Mouse (Mus musculus): ENCODE results near the gene Cdk14. TPM values are rescaled to one million over a fixed set of nuclear protein-coding genes. Genes with fewer than 3 reads are reported as not detected.

Cdk14 gene
- polyA plus RNA-seq, 1 experiment from 2014 or later: 37.8 TPM

DNA sequence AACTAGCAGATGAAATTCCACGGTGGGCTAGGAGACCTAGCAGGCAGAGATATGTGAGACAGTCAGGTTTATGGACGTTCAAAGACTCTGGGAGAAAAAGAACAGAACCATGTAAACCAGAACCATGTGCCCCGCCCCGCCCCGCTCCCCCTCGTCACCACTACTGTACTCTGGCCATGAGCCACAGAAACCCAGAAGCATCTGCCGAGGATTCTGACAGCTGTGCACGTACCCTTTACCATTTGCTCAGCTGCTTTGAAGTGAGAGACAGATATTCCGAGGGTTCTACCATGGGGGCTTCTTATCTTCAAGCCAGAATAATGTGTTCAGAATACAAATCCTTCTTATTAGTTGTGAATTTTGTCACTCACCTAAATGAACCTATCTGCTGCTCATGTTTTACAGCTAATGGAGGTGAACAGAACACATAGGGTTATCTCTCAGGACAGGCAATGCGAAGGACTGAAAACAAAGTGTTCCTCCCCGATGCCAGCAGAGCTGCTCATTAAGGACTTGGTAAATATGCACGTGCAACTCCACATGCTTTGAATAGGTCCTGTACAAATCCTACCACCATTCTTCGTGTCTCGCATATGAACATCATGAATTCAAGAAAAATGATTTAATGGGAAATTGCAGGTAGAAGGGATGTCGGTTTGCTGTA, 412.5 kb downstream of the Cdk14 start:
- WGBS: 78% methylated on average over 15 of the region's 15 CpGs
- no peak for TF ChIP-seq CTCF (IDR thresholded peaks at IDR 0.05; ENCODE audit: low read depth)
- ATAC-seq (ENCODE audit: insufficient read depth) (no peak), DNase-seq (no peak)
- H3K4me2 ChIP-seq: no peak overlapping the region
- no peaks in the 10 kb centered on the region for H3K27me3 ChIP-seq (ENCODE audit: insufficient read depth, low read length)
- no peak overlapping the region for H3K4me3 ChIP-seq (ENCODE audit: low read depth, low read length)
- H3K9ac ChIP-seq: no peak overlapping the region
- H3K27ac ChIP-seq (ENCODE audit: low read depth): no peak overlapping the region
- H3K36me3 ChIP-seq (ENCODE audit: insufficient read depth): no peaks in the 10 kb centered on the region
- H3K9me3 ChIP-seq (ENCODE audit: low read depth, low read length): no peaks in the 10 kb centered on the region
- H3K4me1 ChIP-seq (ENCODE audit: insufficient read depth): no peaks in the 10 kb centered on the region

DNA sequence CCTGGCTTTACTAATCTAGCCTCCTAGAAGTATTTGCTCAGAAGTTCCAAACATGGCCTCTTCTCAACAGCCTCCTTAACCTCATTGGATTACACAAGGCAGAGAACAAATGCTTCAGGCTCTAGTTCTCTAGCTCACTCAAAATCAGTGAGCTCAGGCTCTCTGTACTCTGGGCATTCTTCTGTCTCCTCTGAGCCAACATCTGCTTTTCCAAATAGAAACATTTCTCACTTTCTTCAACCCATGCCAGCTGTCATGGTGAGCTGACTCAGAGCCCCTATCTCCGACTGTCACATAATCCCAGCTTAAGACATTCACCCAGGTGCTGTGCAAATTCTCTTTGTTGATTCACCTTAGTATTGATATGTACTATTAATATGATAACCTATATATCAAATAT, 414.5 kb downstream of the Cdk14 start:
- DNase-seq (no peak), ATAC-seq (ENCODE audit: insufficient read depth) (no peak)
- Histone ChIP-seq H3K4me3 (ENCODE audit: low read depth, low read length) (no peak overlapping the region), H3K4me1 (ENCODE audit: insufficient read depth) (no peaks in the 10 kb centered on the region), H3K9ac (no peak overlapping the region), H3K9me3 (ENCODE audit: low read depth, low read length) (no peaks in the 10 kb centered on the region), H3K27ac (ENCODE audit: low read depth) (no peak overlapping the region), H3K36me3 (ENCODE audit: insufficient read depth) (no peaks in the 10 kb centered on the region), H3K27me3 (ENCODE audit: insufficient read depth, low read length) (no peaks in the 10 kb centered on the region), H3K4me2 (no peak overlapping the region)
- TF ChIP-seq CTCF (IDR thresholded peaks at IDR 0.05; ENCODE audit: low read depth): no peak
- WGBS: 76% methylated on average over 1 of the region's 1 CpGs

DNA sequence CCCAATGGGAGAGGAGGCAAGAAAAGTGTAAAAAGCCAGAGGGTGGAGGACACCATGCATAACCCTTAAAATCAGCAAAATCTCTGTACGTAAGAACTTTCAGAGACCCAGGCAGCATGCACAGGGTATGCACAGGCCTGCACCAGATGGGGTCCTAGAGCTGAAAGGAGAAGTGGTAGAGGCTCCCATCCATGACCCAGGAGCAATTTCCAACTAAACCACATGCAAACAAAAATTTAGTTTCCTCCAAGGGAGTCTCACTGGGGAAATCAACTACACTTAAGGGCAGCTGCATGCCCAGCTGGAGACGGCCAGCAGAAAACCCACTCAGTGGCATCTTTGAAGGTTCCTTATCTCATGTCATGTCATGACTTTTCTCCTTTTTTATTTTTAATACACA, 415.4 kb downstream of the Cdk14 start:
- 88% methylated on average over 2 of the region's 2 CpGs for WGBS
- no peaks in the 10 kb centered on the region for H3K4me1 ChIP-seq (ENCODE audit: insufficient read depth)

DNA sequence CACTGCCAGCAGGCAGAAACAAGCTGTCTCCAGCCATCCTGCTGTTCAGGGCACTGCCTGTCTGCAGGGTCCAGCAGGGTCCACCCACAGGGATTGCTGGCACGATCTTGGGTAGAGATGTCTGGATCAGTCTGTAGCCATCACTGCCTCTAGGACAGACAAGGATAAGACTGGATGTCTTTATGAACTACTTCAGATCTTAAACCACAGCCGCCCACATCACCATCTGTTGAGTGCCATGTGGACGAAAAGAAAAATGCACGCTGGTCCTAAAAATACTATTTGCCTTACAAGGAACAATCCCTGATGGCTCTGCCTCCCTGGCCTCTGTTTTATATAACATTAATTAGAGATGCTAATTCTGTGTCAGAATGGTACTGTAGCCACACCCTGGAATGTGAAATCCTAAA, 426.9 kb downstream of the Cdk14 start:
- H3K27me3 ChIP-seq (ENCODE audit: insufficient read depth, low read length): no peaks in the 10 kb centered on the region
- no peaks in the 10 kb centered on the region for H3K4me1 ChIP-seq (ENCODE audit: insufficient read depth)
- DNase-seq (no peak), ATAC-seq (ENCODE audit: insufficient read depth) (no peak)
- H3K9me3 ChIP-seq (ENCODE audit: low read depth, low read length): no peaks in the 10 kb centered on the region
- no peak overlapping the region for H3K27ac ChIP-seq (ENCODE audit: low read depth)
- no peak overlapping the region for H3K4me3 ChIP-seq (ENCODE audit: low read depth, low read length)
- no peak overlapping the region for H3K4me2 ChIP-seq
- no peaks in the 10 kb centered on the region for H3K36me3 ChIP-seq (ENCODE audit: insufficient read depth)
- WGBS: 84% methylated on average over 4 of the region's 4 CpGs
- no peak for TF ChIP-seq CTCF (IDR thresholded peaks at IDR 0.05; ENCODE audit: low read depth)
- H3K9ac ChIP-seq: no peak overlapping the region

More for the DNA sequence above, 415.4 kb downstream of the Cdk14 start:
- no peak overlapping the region for H3K27ac ChIP-seq (ENCODE audit: low read depth)
- no peaks in the 10 kb centered on the region for H3K36me3 ChIP-seq (ENCODE audit: insufficient read depth)
- no peak overlapping the region for H3K4me3 ChIP-seq (ENCODE audit: low read depth, low read length)
- DNase-seq (no peak), ATAC-seq (ENCODE audit: insufficient read depth) (no peak)
- H3K27me3 ChIP-seq (ENCODE audit: insufficient read depth, low read length): no peaks in the 10 kb centered on the region
- H3K9ac ChIP-seq: no peak overlapping the region
- H3K4me2 ChIP-seq: no peak overlapping the region
- TF ChIP-seq CTCF (IDR thresholded peaks at IDR 0.05; ENCODE audit: low read depth): no peak
- H3K9me3 ChIP-seq (ENCODE audit: low read depth, low read length): no peaks in the 10 kb centered on the region

GRCm38 (mm10) chr5:4991023-4991422, 429.1 kb downstream of the Cdk14 start:
- WGBS: 65% methylated on average over 2 of the region's 2 CpGs

GRCm38 (mm10) chr5:4990237-4990636, 429.9 kb downstream of the Cdk14 start:
- H3K27me3 ChIP-seq (ENCODE audit: insufficient read depth, low read length): no peaks in the 10 kb centered on the region

More at GRCm38 (mm10) chr5:4991023-4991422, 429.1 kb downstream of the Cdk14 start:
- H3K4me1 ChIP-seq (ENCODE audit: insufficient read depth): no peaks in the 10 kb centered on the region
- H3K4me3 ChIP-seq (ENCODE audit: low read depth, low read length): no peak overlapping the region
- no peak overlapping the region for H3K27ac ChIP-seq (ENCODE audit: low read depth)
- no peaks in the 10 kb centered on the region for H3K9me3 ChIP-seq (ENCODE audit: low read depth, low read length)
- no peaks in the 10 kb centered on the region for H3K36me3 ChIP-seq (ENCODE audit: insufficient read depth)
- no peaks in the 10 kb centered on the region for H3K27me3 ChIP-seq (ENCODE audit: insufficient read depth, low read length)
- H3K4me2 ChIP-seq: no peak overlapping the region
- no peak overlapping the region for H3K9ac ChIP-seq
- ATAC-seq (ENCODE audit: insufficient read depth): no peak
- no peak for DNase-seq
- no peak for TF ChIP-seq CTCF (IDR thresholded peaks at IDR 0.05; ENCODE audit: low read depth)

GRCm38 (mm10) chr5:4986181-4986580, 433.9 kb downstream of the Cdk14 start:
- 88% methylated on average over 2 of the region's 2 CpGs for WGBS
- ATAC-seq (ENCODE audit: insufficient read depth): no peak
- Histone ChIP-seq H3K36me3 (ENCODE audit: insufficient read depth) (no peaks in the 10 kb centered on the region; the same call in 1 of the 2 replicates), H3K27me3 (ENCODE audit: insufficient read depth, low read length) (no peaks in the 10 kb centered on the region), H3K4me2 (no peak overlapping the region), H3K4me3 (ENCODE audit: low read depth, low read length) (no peak overlapping the region), H3K9me3 (ENCODE audit: low read depth, low read length) (no peaks in the 10 kb centered on the region), H3K4me1 (ENCODE audit: insufficient read depth) (no peaks in the 10 kb centered on the region), H3K9ac (no peak overlapping the region), H3K27ac (ENCODE audit: low read depth) (no peak overlapping the region)
- TF ChIP-seq CTCF (IDR thresholded peaks at IDR 0.05; ENCODE audit: low read depth): no peak
- no peak for DNase-seq

More at GRCm38 (mm10) chr5:4990237-4990636, 429.9 kb downstream of the Cdk14 start:
- DNase-seq (no peak), ATAC-seq (ENCODE audit: insufficient read depth) (no peak)
- H3K4me3 ChIP-seq (ENCODE audit: low read depth, low read length): no peak overlapping the region
- H3K9ac ChIP-seq: no peak overlapping the region
- WGBS: 63% methylated on average over 5 of the region's 5 CpGs
- no peaks in the 10 kb centered on the region for H3K36me3 ChIP-seq (ENCODE audit: insufficient read depth)
- H3K27ac ChIP-seq (ENCODE audit: low read depth): no peak overlapping the region
- H3K4me1 ChIP-seq (ENCODE audit: insufficient read depth): no peaks in the 10 kb centered on the region
- no peaks in the 10 kb centered on the region for H3K9me3 ChIP-seq (ENCODE audit: low read depth, low read length)
- no peak overlapping the region for H3K4me2 ChIP-seq
- no peak for TF ChIP-seq CTCF (IDR thresholded peaks at IDR 0.05; ENCODE audit: low read depth)
